Mouse (Mus musculus) kidney, postnatal 14 days (tissue): ENCODE data around the gene Gm732.

Experiments used
- DNase-seq: peaks from one replicate; pipeline ENCODE4 v3.0.0; 2022; ENCODE audit warnings: mixed read lengths

The Gm732 gene

DNA sequence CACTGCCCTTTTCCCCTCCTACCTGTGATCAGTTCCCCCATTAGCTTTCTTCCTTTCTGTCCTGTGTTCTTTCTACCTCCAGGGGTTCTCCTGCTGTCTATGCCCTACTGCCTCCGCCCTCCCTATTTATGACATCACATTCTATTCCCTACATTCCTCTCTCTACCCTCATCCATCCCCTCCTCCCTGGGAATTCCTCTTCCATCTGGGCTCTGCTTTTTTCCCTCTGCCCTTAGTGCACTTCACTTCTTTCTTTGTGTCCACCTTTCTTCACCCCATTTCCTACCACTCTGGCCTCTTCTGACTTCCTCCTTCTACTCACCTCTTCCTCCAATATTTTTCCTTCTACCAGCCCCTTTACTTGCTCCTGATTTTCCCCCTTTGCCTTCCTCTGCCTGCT, at the start of gene Gm732:
TSS of gene Gm732 (minus strand) at position 101 of the 400 bp plus-strand sequence.
- no peak for DNase-seq
